Mouse (Mus musculus) forebrain, postnatal 0 days (tissue): ENCODE results near the gene Ksr1. TPM values are rescaled to one million over a fixed set of nuclear protein-coding genes. Genes with fewer than 3 reads are reported as not detected.

ENCODE experiments used
- ATAC-seq: fragments of 200-750 bp; cut with Nextera tagmentation; 2 replicates; pipeline ENCODE4 v1.8.0; 2017; ENCODE audit warnings: mild to moderate bottlenecking, moderate library complexity
- DNase-seq: peaks from one replicate; pipeline ENCODE4 v3.0.0-alpha.2; 2015
- H3K27ac ChIP-seq: fragments of 300-500 bp; sonication (generic); 2 replicates; pipeline ENCODE4 v1.5.1; 2014; ENCODE audit warnings: low read depth, mild to moderate bottlenecking, antibody characterized with exemption, low read length, moderate library complexity, mixed read lengths
- H3K27me3 ChIP-seq: fragments of 300-500 bp; sonication (generic); 2 replicates; pipeline ENCODE4 v1.6.1; 2014; ENCODE audit warnings: mild to moderate bottlenecking, low read length, mixed read lengths; ENCODE audit not compliant: insufficient read depth
- H3K36me3 ChIP-seq: fragments of 300-500 bp; sonication (generic); 2 replicates; pipeline ENCODE4 v1.6.1; 2014; ENCODE audit warnings: mild to moderate bottlenecking, moderate library complexity; ENCODE audit not compliant: insufficient read depth
- H3K4me1 ChIP-seq: fragments of 300-500 bp; sonication (generic); 2 replicates; pipeline ENCODE4 v1.6.1; 2014; ENCODE audit warnings: antibody characterized with exemption; ENCODE audit not compliant: insufficient read depth
- H3K4me2 ChIP-seq: fragments of 300-500 bp; sonication (generic); 2 replicates; pipeline ENCODE4 v1.6.1; 2014; ENCODE audit warnings: low read depth, mild to moderate bottlenecking, moderate library complexity
- H3K4me3 ChIP-seq: fragments of 300-500 bp; sonication (generic); 2 replicates; pipeline ENCODE4 v1.5.1; 2014; ENCODE audit warnings: low read depth, low read length, mixed read lengths
- H3K9ac ChIP-seq: fragments of 300-500 bp; sonication (generic); 2 replicates; pipeline ENCODE4 v1.6.1; 2014; ENCODE audit warnings: mild to moderate bottlenecking
- H3K9me3 ChIP-seq: fragments of 300-500 bp; sonication (generic); 2 replicates; pipeline ENCODE4 v1.6.1; 2016; ENCODE audit warnings: low read length
- CTCF ChIP-seq: sonication (generic); IDR thresholded peaks from 2 replicates; pipeline ENCODE4 v1.5.1; 2016; ENCODE audit warnings: antibody characterized with exemption, control low read depth, low read depth
- WGBS: fragments of 180-500 bp; shearing (Covaris S2); extraction: QIAGEN DNeasy Blood & Tissue Kit; methylation state at CpG from one replicate; pipeline ENCODE4 v1.1.7; 2014; 5-methylcytosine and 5-hydroxymethylcytosine counted together
- polyA plus RNA-seq: library from polyadenylated mRNA; unstranded; fragments of >200 nt; fragmentation: Nextera tagmentation; extraction: Ambion mirVana; gene quantifications from 2 replicates; pipeline ENCODE4 v1.2.1, GENCODE M21; 2015
- total RNA-seq: library from RNA; depleted of rRNA; stranded (reverse); fragments of >200 nt; gene quantifications from 2 replicates; pipeline ENCODE4 v1.2.3, GENCODE M21; 2014

Ksr1 gene
- total and polyA plus RNA-seq, 2 experiments from 2014 or later: 2.7 to 33.2 TPM

- Histone ChIP-seq H3K4me1 (no peaks in the 10 kb centered on the region), H3K27me3 (no peaks in the 10 kb centered on the region), H3K4me3 (no peak overlapping the region), H3K27ac (no peak overlapping the region), H3K9me3 (no peaks in the 10 kb centered on the region), H3K36me3 (no peaks in the 10 kb centered on the region), H3K9ac (no peak overlapping the region), H3K4me2 (no peak overlapping the region)
- no peak for TF ChIP-seq CTCF
- ATAC-seq (no peak), DNase-seq (no peak)
- 87% methylated on average over 6 of the region's 6 CpGs for WGBS
Observed at GRCm38 (mm10) chr11:79104998-79105397, 41.2 kb downstream of the Ksr1 start.

GRCm38 (mm10) chr11:79104538-79104937 is 41.7 kb downstream of the Ksr1 start:
- Histone ChIP-seq H3K9ac (no peak overlapping the region), H3K4me1 (no peaks in the 10 kb centered on the region), H3K9me3 (no peaks in the 10 kb centered on the region), H3K36me3 (no peaks in the 10 kb centered on the region), H3K27me3 (no peaks in the 10 kb centered on the region), H3K4me2 (no peak overlapping the region), H3K27ac (no peak overlapping the region), H3K4me3 (no peak overlapping the region)
- DNase-seq (no peak), ATAC-seq (no peak)
- TF ChIP-seq CTCF: no peak
- WGBS: 78% methylated on average over 6 of the region's 6 CpGs

GRCm38 (mm10) chr11:79104096-79104495 is 42.1 kb downstream of the Ksr1 start:
- Histone ChIP-seq H3K36me3 (no peaks in the 10 kb centered on the region), H3K27me3 (no peaks in the 10 kb centered on the region), H3K27ac (no peak overlapping the region), H3K9me3 (no peaks in the 10 kb centered on the region), H3K4me2 (no peak overlapping the region), H3K4me3 (no peak overlapping the region), H3K9ac (no peak overlapping the region), H3K4me1 (peaks cover 2% of the 10 kb centered on the region; the same call in 1 of the 2 replicates)
- 89% methylated on average over 11 of the region's 11 CpGs for WGBS
- ATAC-seq (no peak), DNase-seq (no peak)
- no peak for TF ChIP-seq CTCF

- H3K4me2 ChIP-seq: no peak overlapping the region
- no peaks in the 10 kb centered on the region for H3K36me3 ChIP-seq
- ATAC-seq (no peak), DNase-seq (no peak)
- 54% methylated on average over 5 of the region's 5 CpGs for WGBS
- no peak overlapping the region for H3K9ac ChIP-seq
- no peaks in the 10 kb centered on the region for H3K9me3 ChIP-seq
- no peak for TF ChIP-seq CTCF
- no peaks in the 10 kb centered on the region for H3K27me3 ChIP-seq
- H3K27ac ChIP-seq: no peak overlapping the region
- no peak overlapping the region for H3K4me3 ChIP-seq
- H3K4me1 ChIP-seq: peaks cover 3% of the 10 kb centered on the region; the same call in 1 of the 2 replicates
Observed at GRCm38 (mm10) chr11:79103461-79103869, 42.7 kb downstream of the Ksr1 start.

GRCm38 (mm10) chr11:79102280-79102679 is 43.9 kb downstream of the Ksr1 start:
- WGBS: 74% methylated on average over 4 of the region's 4 CpGs
- no peak overlapping the region for H3K9ac ChIP-seq

GRCm38 (mm10) chr11:79101568-79101967 is 44.6 kb downstream of the Ksr1 start:
- DNase-seq (no peak), ATAC-seq (no peak)
- H3K27me3 ChIP-seq: no peaks in the 10 kb centered on the region
- no peaks in the 10 kb centered on the region for H3K36me3 ChIP-seq
- no peaks in the 10 kb centered on the region for H3K9me3 ChIP-seq
- H3K27ac ChIP-seq: no peak overlapping the region
- no peak overlapping the region for H3K4me3 ChIP-seq
- no peak overlapping the region for H3K4me2 ChIP-seq
- H3K4me1 ChIP-seq: peaks cover 3% of the 10 kb centered on the region; the same call in 1 of the 2 replicates
- no peak overlapping the region for H3K9ac ChIP-seq
- no peak for TF ChIP-seq CTCF
- WGBS: 94% methylated on average over 6 of the region's 6 CpGs

More at GRCm38 (mm10) chr11:79102280-79102679, 43.9 kb downstream of the Ksr1 start:
- Histone ChIP-seq H3K4me3 (no peak overlapping the region), H3K27me3 (no peaks in the 10 kb centered on the region), H3K4me1 (peaks cover 3% of the 10 kb centered on the region; the same call in 1 of the 2 replicates), H3K4me2 (no peak overlapping the region), H3K9me3 (no peaks in the 10 kb centered on the region), H3K36me3 (no peaks in the 10 kb centered on the region), H3K27ac (no peak overlapping the region)
- no peak for ATAC-seq
- TF ChIP-seq CTCF: peak; percentile 34; the same call in 1 of the 2 replicates
- DNase-seq: no peak

GRCm38 (mm10) chr11:79099032-79099431 is 47.2 kb downstream of the Ksr1 start:
- no peak for TF ChIP-seq CTCF

GRCm38 (mm10) chr11:79097736-79098135 is 48.5 kb downstream of the Ksr1 start:
- H3K27me3 ChIP-seq: no peaks in the 10 kb centered on the region
- DNase-seq (no peak), ATAC-seq (no peak)
- H3K36me3 ChIP-seq: no peaks in the 10 kb centered on the region
- no peak for TF ChIP-seq CTCF
- H3K27ac ChIP-seq: no peak overlapping the region
- H3K4me2 ChIP-seq: no peak overlapping the region
- no peak overlapping the region for H3K9ac ChIP-seq
- WGBS: 90% methylated on average over 7 of the region's 7 CpGs
- peaks cover 6% of the 10 kb centered on the region; the same call in 1 of the 2 replicates for H3K4me1 ChIP-seq
- H3K4me3 ChIP-seq: no peak overlapping the region
- H3K9me3 ChIP-seq: no peaks in the 10 kb centered on the region

More at GRCm38 (mm10) chr11:79099032-79099431, 47.2 kb downstream of the Ksr1 start:
- Histone ChIP-seq H3K4me3 (no peak overlapping the region), H3K4me2 (no peak overlapping the region), H3K36me3 (no peaks in the 10 kb centered on the region), H3K9me3 (no peaks in the 10 kb centered on the region), H3K4me1 (peaks cover 4% of the 10 kb centered on the region; the same call in 1 of the 2 replicates), H3K27ac (no peak overlapping the region), H3K9ac (no peak overlapping the region), H3K27me3 (no peaks in the 10 kb centered on the region)
- 33% methylated on average over 8 of the region's 8 CpGs for WGBS
- DNase-seq: no peak
- ATAC-seq: no peak
